Mouse (Mus musculus): ENCODE data around the gene Rnaseh1.

- TF ChIP-seq CTCF (IDR thresholded peaks at IDR 0.05; ENCODE audit: low read depth), result no peak
- no peak for TF ChIP-seq EP300 (optimal IDR thresholded peaks at IDR 0.05)
These were observed 17.9 kb downstream of the Rnaseh1 start for GRCm38 (mm10) chr12:28667287-28667686.

Data from stomach, postnatal 0 days (tissue).